Mouse (Mus musculus) adrenal gland, adult 2 months (tissue): Measurements from ENCODE around the gene Crlf1. TPM values are rescaled to one million over a fixed set of nuclear protein-coding genes. Genes with fewer than 3 reads are reported as not detected.
A peak's percentile ranks its signal among the peaks of the same experiment; 100 is the strongest.

ENCODE experiments used
- DNase-seq: peaks from one replicate; pipeline ENCODE4 v3.0.0; 2021
- polyA plus RNA-seq: library from polyadenylated mRNA; depleted of rRNA; stranded (reverse); fragments of >200 nt; gene quantifications from 2 replicates; pipeline ENCODE4 v1.2.3, GENCODE M21; 2012
- total RNA-seq, 2 experiments: library from RNA; stranded (reverse); gene quantifications; 2 replicates each; pipeline ENCODE4 v1.2.3; 2021

The Crlf1 gene
- total and polyA plus RNA-seq, 3 experiments, result 0.58 to 1.4 (median 0.58) TPM

DNA sequence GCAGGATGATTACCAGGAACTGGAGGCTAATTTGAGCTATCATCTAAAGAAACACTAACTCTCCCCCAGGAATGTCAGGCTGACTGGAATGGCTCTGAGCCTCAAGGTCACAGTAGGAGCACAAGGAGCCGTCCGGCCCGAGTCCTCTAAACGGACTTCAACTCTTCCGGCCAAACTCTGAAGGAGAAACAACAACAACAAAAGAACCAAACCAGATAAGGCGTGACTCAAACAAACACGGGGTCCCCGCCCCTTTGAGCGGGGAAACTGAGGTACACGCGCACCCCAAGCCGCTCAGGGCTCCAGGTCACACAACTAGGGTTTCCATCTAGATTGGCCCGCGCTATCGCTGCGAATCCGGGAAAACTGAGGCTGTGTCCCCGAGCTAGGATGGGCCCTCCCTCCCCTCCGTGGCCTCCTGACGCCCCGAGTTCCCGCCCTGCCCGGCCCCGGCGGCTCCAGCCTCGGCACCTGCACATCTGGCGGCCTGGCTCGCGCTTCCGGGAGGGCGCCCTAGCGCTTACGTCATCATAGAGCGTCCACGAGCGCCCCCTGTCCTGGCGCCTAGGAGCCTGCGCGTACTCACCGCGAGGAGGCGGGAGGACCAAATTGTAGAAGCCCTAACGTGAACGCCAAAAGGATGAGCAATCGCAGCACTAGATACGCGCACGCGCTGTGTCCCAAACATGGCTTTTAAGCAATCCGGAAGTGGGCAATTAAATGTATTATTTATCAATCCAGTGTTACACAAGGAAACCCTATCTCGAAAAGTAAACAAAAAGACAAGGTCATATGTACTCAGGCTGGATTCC lies 29.8 kb downstream of the Crlf1 start:
- DNase-seq, result peak; percentile 97

DNA sequence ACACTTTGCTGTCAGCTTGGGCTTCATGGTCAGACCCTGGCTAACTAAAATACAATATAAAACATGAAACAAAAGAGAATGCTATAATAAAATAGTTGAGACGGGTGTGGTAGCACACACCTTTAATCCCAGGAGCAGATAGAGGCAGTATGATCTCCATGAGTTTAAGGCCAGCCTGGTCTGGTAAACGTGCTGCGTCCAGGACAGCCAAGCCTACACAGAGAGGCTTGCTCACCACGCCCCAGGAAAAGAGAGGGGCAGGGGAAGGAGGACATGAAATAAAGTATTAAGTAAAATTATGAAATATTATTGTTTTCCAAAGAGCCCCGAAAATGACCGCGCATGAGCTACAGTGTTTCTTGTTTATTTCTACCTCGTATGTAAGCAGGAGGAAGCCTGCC lies 34.2 kb downstream of the Crlf1 start:
- no peak for DNase-seq

DNA sequence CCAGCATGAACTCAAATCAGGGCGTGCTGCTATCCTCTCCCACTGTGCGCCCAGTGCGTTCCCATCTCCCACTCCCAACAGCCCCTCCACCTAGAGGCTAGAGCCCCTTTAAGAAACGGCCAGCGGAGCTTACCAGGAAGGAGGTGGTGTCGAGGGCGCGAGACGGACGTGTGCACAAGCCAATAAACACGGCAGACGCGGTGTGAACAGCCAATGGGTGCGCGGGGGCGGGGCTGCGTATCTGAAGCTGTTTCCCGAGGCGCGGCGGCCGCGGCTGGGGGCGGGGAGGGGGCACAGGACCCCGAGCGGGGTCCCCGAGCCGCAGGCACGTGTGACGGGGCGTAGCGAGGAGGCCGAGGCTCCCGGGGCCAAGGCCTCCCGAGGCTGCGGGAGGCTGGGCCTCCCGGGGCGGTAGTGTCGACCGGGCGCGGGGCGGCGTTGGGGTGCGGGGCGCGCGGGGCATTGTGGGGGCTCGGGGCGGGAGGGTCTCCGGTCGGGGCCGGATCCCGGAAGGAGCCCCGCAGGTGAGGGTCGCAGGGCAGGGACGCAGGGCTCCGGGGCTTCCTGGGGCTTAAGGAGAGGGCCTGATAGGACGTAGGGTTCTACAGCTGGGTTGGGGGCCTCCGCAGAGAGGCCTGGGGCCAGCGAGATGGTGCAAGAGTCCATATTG lies 34.7 kb downstream of the Crlf1 start, which contains the start of the genes Fkbp8 and Kxd1:
Gene Fkbp8 (plus strand): TSS at position 213 of the 670 bp plus-strand sequence.
Gene Kxd1 (minus strand): TSS at position 445 of the 670 bp plus-strand sequence.
- peak; percentile 99 for DNase-seq

- no peak for DNase-seq
Observed at GRCm38 (mm10) chr8:70528182-70528797, 35.3 kb downstream of the Crlf1 start.

DNA sequence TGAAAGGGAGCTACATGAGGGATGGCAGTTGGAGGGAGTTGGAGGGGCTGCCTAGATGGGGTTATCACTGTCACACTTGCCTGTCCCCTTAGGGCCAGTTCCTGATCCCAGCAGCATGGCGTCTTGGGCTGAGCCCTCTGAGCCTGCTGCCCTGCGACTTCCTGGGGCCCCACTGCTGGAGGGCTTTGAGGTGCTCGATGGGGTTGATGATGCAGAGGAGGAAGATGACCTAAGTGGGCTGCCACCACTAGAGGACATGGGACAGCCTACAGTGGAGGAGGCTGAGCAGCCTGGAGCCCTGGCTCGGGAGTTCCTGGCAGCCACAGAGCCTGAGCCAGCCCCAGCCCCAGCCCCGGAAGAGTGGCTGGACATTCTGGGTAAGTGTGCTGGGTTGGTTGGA lies 36.3 kb downstream of the Crlf1 start:
- DNase-seq, result no peak

GRCm38 (mm10) chr8:70529741-70530161 lies 36.8 kb downstream of the Crlf1 start:
- peak; percentile 87 for DNase-seq

GRCm38 (mm10) chr8:70530314-70530713 lies 37.4 kb downstream of the Crlf1 start:
- no peak for DNase-seq

GRCm38 (mm10) chr8:70534281-70534680 lies 41.3 kb downstream of the Crlf1 start:
- no peak for DNase-seq

GRCm38 (mm10) chr8:70535221-70535620 lies 42.3 kb downstream of the Crlf1 start:
- no peak for DNase-seq

GRCm38 (mm10) chr8:70535701-70536100 lies 42.7 kb downstream of the Crlf1 start:
- no peak for DNase-seq

GRCm38 (mm10) chr8:70538024-70538579 lies 45.1 kb downstream of the Crlf1 start:
- DNase-seq, result peak; percentile 80

DNA sequence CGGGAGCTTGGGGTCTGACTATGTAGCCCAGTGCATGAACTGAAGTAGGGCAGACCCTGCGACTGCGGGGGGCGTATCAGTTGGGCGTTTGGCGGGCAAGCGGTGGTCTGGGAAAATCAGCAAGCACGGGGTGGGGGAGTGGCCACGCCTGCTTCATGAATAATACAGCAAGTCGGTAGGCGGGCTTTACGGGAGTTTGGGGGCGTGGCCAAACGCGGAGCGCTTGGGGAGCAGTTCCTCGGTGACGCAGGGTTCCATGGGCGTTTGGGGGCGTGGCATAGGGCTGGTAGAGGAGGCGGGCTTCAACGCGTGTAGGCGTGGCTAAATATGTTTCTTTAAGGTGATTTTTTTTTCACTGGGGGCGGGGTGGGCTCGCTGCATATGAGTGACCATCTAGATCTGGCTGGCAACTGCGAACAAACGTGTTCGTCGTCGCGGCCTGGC lies 45.7 kb downstream of the Crlf1 start:
- peak; percentile 99 for DNase-seq

- peak; percentile 100 for DNase-seq
Observed at GRCm38 (mm10) chr8:70539077-70539813, 46.3 kb downstream of the Crlf1 start, which contains the start of gene Ell. Gene Ell (plus strand): TSS chr8:70539457.

DNA sequence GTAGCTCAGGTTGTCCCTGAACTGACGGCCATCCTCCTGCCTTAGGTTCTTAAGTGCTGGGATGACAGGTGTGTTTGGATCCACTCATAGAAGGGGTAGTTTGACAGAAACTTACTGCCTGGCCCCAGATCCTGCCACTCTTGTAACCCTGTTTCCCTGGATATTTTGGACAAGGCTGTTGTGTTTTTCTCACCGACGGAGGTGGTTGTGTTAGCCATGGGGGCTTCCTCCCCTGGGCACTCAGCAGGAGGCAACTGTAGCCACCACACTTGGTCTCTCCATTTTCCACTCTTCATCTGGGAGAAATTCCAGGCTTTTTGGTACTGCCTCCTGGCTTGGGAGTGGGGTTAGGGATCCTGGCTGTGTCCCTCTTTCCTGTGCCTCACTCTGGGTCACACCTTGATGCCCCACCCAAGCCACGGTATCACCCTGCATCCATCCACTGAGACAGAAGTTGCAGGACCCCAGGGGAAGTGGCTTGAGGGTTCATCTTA lies 47.1 kb downstream of the Crlf1 start:
- DNase-seq, result peak; percentile 46

- no peak for DNase-seq
Observed at GRCm38 (mm10) chr8:70540507-70541071, 47.6 kb downstream of the Crlf1 start.

GRCm38 (mm10) chr8:70541081-70541480 lies 48.1 kb downstream of the Crlf1 start:
- DNase-seq, result no peak

GRCm38 (mm10) chr8:70544200-70544687 lies 51.3 kb downstream of the Crlf1 start:
- peak; percentile 92 for DNase-seq

GRCm38 (mm10) chr8:70546412-70546811 lies 53.5 kb downstream of the Crlf1 start:
- DNase-seq, result peak; percentile 42

- peak; percentile 17 for DNase-seq
Observed at GRCm38 (mm10) chr8:70547762-70548161, 54.8 kb downstream of the Crlf1 start.

DNA sequence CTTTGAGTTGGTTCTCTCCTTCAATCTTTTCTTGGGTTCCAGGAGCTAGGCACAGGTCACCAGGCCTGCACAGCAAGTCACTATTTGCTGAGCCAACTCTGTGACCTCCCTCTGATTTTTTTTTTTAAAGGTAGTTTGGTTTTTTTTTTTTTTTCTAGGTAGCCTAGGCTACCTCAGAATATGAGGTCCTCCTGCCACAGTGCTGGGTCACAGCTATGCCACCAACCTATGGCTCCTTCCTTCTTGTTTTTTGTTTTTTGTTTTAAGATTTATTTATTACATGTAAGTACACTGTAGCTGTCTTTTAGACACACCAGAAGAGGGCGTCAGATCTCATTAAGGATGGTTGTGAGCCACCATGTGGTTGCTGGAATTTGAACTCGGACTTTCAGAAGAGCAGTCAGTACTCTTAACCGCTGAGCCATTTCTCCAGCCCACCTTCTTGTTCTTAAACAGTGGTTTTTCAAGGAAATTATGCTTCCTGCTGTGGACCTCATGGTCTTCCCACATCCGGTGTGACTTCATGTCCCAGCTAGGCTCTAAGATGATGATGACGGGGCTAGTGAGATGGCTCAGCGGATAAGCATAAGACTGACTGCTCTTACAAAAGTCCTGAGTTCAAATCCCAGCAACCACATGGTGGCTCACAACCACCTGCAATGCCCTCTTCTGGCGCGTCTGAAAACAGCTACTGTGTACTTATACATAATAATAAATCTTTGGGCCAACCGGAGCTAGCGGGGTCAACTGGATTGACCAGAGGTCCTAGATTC lies 56.6 kb downstream of the Crlf1 start:
- no peak for DNase-seq
